Mouse (Mus musculus) CH12F3 (cell line): ENCODE measurements around the gene Mtf2.
"Not testable (repeated sequence)": the region's sequence is repeated elsewhere in the genome, so short reads cannot be mapped to it uniquely, and the experiment has no call there.

Source experiments
- in situ Hi-C: fragments of 300-500 bp; cut with MboI; formaldehyde crosslinking; loops from 2 replicates; pipeline ENCODE4 v1.14.3; 2020; ENCODE audit warnings: low sequenced_read_pairs

Mtf2 gene

DNA sequence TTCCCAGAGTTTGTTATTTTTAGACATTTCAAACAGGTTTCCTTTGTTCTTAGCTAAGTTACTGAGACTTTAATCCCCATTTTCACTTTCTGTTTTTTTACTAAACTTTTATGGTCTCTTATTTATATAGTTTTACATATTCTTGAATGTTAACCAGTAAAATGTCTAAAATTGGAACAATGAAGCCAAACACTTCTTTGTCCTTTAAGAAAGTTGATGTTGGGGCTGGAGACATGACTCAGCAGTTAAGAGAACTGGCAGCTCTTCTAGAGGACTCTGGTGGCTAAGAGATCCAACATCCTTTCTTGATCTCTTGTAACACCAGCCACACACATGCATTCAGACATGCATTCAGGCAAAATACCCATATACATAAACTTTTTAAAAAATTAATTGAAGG lies 14.1 kb downstream of the Mtf2 start:
- in situ Hi-C loops, result no loop called here

DNA sequence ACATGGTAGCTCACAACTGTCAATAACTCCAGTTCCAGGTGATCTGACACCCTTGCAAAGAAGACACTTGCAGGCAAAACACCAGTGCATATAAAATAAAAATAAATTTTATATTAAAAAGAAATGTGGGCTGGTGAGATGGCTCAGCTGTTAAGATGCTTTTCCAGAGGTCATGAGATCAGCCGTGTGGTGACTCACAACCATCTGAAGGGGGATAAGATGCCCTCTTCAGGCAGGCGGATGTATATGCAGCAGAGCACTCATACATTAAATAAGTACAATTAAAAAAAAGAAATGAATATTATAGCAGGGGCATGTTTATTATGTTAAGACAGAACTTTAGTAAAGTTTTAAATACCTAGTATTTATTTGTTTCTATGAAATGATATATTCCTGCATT lies 16.9 kb downstream of the Mtf2 start:
- in situ Hi-C loops, result no loop called here

DNA sequence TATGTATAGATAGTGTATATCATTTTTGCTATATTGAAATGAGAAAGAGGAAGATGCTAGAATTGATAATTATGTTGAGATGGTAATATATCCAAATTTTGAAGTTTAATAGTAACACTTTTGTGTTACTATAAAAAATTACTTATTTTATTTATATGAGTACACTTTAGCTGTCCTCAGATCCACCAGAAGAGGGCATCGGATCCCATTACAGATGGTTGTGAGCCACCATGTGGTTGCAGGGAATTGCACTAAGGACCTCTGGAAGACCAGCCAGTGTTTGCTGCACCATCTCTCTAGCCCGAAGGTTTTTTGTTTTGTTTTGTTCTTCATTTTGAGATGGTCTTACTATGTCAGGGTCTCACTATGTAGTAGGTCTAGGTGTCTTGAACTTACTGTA lies 20.0 kb downstream of the Mtf2 start:
- in situ Hi-C loops, result no loop called here

DNA sequence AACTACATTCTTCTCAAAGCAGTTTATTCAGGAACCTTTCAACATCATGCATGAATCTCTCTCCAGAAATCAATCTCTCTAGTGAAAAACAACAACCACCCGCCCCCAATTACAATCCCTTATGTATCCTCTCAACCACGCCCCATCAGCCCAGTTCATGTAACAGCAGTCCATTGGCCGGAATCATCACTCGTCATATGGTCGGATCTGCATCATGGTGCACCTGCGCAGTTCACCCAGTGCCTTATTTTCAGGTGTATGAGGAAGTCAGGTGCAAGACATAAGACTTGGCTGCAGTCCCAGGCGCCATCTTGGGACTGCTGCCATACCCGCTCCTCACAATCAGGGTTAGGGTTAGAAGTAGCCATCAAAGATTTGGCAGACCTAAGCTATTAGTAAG lies 27.3 kb downstream of the Mtf2 start:
- in situ Hi-C loops, result not testable (repeated sequence)

DNA sequence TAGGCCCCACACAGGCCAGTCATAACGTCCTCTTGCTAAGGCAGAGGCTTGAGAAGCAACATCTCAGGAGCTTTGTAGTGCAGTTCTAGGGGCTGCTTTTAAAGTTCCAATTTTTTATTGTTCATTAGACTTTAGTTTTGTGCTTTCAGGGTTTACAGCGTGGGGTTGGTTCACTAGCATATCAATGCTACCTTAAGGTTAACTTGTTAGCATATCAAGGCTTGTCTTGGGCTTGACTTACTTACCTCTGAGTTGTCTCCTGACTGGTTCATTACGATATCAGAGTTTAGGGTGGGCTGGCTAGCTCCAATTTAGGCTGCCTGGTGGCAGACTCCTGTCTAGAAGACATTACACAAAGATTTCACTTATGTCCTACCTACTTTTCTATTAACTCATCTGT lies 32.2 kb downstream of the Mtf2 start:
- in situ Hi-C loops, result no loop called here

DNA sequence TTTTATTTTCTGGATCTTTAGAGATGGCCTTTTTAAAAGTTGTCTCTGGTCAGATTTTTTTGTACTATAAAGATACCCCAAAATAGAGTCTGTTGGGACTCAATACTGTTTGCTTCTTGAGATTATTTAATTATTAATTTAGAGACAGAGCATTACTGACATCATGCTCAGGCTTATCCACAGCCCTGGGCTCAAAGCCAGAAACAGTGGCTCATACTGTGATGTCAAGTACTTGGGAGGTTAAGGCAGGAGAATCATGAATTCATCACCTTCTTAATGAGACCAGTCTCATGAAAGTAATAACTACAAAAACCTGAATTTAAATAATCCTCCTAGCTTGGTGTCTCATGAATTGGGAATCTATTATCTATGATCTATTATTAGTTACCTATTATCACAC lies 34.7 kb downstream of the Mtf2 start:
- in situ Hi-C loops, result no loop called here

DNA sequence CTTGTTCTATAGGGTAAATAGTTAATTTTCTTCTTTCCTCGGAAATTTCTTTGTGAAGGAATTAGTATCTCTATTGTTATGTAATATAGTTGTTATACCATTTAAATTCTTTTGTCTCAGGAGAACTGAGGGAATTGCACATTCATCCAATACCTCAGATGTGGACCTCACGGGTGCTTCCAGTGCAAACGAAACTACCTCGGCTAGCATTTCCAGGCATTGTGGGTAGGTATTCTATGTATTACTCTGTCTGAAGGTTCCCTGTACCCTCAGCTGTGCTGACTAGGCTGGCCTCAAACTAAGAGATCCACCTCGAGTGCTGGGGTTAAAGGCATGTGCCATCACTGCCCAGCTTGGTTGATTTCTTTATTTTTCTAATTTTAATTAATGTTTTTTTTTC lies 38.8 kb downstream of the Mtf2 start:
- in situ Hi-C loops, result no loop called here

DNA sequence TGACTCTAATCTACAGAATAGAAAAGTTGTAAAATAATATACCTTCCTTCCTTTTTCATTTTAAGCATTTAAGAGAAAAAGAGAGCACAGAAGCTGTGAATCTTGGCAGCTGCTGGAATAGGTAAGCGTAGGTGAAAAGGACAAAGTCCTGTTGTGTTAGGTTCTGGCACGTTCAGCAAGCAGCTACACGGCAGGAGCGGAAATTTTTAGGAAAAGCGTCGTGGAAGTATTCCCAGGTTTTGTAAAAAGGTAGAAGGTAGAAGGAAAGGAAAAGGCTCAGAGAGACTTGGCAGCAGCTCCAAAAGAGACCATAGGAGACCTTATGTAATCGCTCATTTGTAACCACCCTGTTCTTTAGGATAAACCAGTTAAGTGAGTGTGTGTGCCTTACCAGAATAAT lies 43.9 kb downstream of the Mtf2 start:
- in situ Hi-C loops, result no loop called here

DNA sequence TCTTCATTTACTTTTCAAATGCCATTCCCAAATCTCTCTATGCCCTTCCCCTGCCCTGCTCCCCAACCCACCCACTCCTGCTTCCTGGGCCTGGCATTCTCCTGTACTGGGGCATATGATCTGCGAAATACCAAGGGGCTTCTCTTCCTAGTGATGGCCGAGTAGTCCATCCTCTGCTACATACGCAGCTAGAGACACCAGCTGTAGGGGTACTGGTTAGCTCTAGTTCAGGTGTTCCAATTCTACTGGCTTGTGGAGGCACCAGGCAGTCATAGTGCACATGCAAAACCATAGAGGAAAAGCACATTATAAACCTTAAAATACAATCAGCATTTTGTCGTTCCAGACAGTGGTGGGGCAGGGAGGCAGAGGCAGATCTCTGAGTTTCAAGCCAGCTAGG lies 52.2 kb downstream of the Mtf2 start:
- in situ Hi-C loops, result no loop called here

DNA sequence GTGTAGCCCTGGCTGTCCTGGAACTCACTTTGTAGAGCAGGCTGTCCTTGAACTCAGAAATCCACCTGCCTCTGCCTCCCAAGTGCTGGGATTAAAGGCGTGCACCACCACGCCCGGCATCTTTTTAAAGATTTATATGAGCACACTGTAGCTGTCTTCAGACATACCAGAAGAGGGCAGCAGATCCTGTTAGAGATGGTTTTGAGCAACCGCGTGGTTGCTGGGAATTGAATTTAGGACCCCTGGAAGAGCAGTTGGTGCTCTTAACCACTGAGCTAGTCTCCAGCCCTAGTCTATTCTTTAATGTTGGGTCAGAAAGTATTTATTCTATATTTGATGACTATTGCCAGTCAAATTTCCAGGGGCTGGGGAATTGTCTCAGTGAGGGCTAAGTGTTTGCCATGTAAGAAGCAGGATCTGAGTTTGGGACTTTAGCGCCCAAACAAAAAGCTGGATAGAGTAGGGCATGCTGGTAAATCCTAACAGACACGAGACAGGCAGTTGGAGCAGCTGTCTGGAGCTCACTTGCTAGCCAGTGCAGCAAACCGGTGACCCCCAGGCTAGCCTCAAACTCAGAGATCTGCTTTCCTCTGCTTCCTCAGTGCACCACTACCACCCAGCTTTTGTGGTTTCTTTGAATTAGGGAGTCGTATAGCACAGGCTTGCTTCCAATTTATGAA lies 54.9 kb downstream of the Mtf2 start:
- in situ Hi-C loops, result no loop called here

DNA sequence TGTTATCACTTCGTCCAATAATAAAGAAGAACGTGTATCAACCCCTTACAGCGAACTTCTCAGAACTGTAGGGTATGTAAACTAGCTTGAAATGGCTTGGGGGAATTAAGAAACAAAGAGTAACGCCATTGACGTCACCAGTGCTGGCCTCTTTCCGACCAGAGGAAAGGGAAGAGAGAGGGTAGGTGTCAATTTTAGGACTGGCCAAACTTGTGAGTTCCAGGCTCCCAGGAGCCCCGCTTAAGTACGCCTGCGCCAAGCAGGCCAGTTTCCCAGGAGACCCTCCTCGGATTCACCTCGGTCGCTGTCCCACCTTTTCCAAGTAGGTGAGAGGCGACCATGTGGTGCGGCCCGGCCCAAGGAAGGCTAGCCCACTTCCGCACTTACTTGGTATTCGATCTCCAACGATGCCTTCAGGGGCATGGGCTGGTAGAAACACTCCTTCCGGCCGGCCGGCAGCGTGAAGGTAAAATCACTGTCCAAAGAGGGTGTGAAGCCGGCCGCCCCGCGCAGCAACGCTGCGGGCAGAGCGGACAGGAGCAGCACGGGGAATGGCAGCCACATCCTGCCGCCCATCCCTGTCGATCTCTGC lies 66.5 kb downstream of the Mtf2 start:
- in situ Hi-C loops, result no loop called here

DNA sequence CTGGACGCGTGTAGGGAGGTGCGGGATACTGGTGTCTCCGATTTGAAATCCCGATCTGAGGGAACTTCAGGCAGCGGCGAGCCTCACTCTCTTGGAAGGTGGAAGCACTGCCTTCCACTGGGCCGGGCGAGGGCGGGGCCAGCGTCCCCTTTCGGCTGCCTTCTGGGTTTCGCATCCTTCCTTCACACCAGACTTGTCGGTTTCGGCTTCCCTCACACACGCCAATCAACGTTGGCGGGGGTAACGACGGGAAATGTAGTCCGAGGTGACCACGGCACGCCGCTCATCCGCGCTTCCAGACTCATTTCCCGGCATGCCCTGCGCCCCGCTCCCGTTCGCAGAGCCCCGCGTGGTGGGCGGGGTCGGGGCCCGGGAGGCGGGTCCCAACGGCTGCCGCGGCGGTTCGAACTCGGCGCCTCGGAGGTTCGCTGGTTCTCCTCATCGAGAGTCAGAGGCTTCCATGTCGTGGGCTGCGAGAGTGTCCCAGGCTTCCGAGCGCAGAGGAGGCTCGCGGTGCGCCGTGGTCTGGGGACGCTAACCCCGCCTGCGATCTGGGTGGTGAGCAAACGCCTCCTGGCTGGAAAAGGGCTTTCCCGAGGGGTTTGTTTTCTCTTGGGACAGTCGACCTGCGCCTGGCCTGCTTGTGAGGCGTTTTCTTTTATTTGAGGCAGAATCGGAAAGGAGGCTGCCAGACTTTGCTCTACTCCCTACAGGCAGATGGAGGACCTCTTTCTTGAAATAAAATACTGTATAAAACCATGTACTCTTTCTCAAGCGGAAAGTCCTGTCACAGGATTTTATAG lies 67.2 kb downstream of the Mtf2 start, which contains the start of the genes Tmed5 and Ccdc18:
Gene Tmed5, minus strand, starts transcription at position 180 of the 803 bp plus-strand sequence.
Gene Ccdc18, plus strand, starts transcription at position 435 of the 803 bp plus-strand sequence.
- in situ Hi-C loops, result no loop called here

DNA sequence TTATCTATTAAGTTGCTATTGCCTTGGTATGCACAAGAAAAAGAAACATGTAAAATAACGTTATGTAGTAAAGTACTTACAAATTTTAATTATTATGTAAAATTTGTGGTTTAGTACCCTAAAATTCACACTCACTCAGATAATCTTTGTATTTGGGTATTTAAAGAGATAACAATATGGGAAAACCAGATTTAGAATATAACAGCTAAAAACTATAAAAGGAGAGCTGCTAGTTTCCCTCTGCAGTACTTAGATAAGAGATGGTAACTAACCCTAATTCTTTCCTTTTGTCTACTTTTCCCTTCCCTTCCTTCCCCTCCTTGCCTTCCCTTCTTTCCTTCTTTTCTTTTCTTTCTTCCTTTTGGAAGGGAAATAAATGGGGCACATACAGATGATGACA lies 87.1 kb downstream of the Mtf2 start:
- in situ Hi-C loops, result no loop called here
